Mouse (Mus musculus): ENCODE measurements around the gene Ppp1r1a. TPM values are rescaled to one million over a fixed set of nuclear protein-coding genes. Genes with fewer than 3 reads are reported as not detected.
A peak's percentile ranks its signal among the peaks of the same experiment; 100 is the strongest.

Ppp1r1a gene
- polyA plus RNA-seq, 1 experiment from 2014 or later, result 148 TPM

DNA sequence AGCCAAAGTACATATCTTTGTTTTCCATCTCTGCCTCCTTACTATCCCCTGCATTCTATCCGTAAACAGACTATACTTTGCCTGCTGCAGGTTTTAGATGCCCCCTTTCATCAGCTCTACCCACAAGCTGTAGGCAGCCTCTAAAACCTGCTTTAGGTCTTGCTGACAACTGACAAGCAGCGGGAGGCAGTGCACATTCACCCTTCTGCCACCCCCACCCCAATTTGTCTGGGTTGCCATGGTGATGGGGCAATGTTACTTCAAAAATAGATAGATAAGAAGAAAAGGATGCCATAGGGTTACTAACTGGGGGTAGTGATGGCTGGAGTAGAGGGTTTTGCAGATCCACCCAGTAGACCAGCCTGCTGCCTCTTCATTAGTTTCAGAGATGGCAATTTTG is 53.3 kb downstream of the Ppp1r1a start:
- no peak overlapping the region for H3K9ac ChIP-seq

DNA sequence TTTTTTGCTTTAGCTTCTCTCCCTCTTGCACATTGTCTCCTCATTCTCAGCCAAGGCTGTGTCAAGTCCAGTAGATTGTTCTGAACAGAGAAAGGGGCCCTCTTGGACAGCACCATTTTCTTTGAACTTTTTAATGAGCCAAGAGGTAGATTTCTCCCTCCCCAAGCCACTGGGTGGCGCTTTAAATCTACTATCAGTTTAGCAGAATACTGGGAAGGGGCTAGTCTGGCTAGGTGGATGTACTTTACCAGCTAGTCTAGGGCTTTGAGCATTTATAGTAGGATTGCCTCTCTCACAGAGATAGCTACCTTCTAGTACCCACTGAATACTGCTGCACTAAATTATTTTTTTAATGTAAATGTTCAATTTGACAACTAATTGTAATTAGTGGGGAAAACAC is 55.3 kb downstream of the Ppp1r1a start:
- no peak overlapping the region for H3K9ac ChIP-seq
- no peaks in the 10 kb centered on the region for H3K27me3 ChIP-seq
- H3K9me3 ChIP-seq, result no peaks in the 10 kb centered on the region
- WGBS, result 0% methylated on average over 1 of the region's 1 CpGs
- peaks cover 12% of the 10 kb centered on the region for H3K4me1 ChIP-seq (replicated peaks)
- H3K4me2 ChIP-seq, result no peak overlapping the region
- H3K36me3 ChIP-seq, result no peaks in the 10 kb centered on the region
- H3K27ac ChIP-seq (replicated peaks), result no peak overlapping the region
- no peak overlapping the region for H3K4me3 ChIP-seq
- ATAC-seq (ENCODE audit: low FRiP score, low read depth), result peak; percentile 63; the same call in 1 of the 2 replicates

More for the DNA sequence above, 53.3 kb downstream of the Ppp1r1a start:
- Histone ChIP-seq H3K4me2 (no peak overlapping the region), H3K9me3 (no peaks in the 10 kb centered on the region), H3K4me1 (replicated peaks) (peaks cover 12% of the 10 kb centered on the region), H3K27me3 (no peaks in the 10 kb centered on the region), H3K4me3 (no peak overlapping the region), H3K27ac (replicated peaks) (no peak overlapping the region), H3K36me3 (no peaks in the 10 kb centered on the region)
- 33% methylated on average over 2 of the region's 2 CpGs for WGBS
- no peak for ATAC-seq (ENCODE audit: low FRiP score, low read depth)

Other genes starting within 250 kb of the Ppp1r1a start
- gene Gpr84, start 227.4 kb downstream of the Ppp1r1a start, polyA plus RNA-seq (2015; fragmentation: Nextera tagmentation; extraction: Ambion mirVana), result 0.41 and 0.44 TPM in 2 replicates
- 22.6 and 26.6 TPM in 2 replicates for gene Zfp385a, start 197.9 kb downstream of the Ppp1r1a start, polyA plus RNA-seq (2015; fragmentation: Nextera tagmentation; extraction: Ambion mirVana)
- 7.4 and 7.9 TPM in 2 replicates for gene Itga5, start 171.2 kb downstream of the Ppp1r1a start, polyA plus RNA-seq (2015; fragmentation: Nextera tagmentation; extraction: Ambion mirVana)
- gene Gtsf1, start 107.5 kb downstream of the Ppp1r1a start, polyA plus RNA-seq (2015; fragmentation: Nextera tagmentation; extraction: Ambion mirVana), result not detected in 2 replicates
- gene Gtsf2, start 89.5 kb downstream of the Ppp1r1a start, polyA plus RNA-seq (2015; fragmentation: Nextera tagmentation; extraction: Ambion mirVana), result 0.30 and 0.64 TPM in 2 replicates
- gene Nckap1l, start 84.2 kb downstream of the Ppp1r1a start, polyA plus RNA-seq (2015; fragmentation: Nextera tagmentation; extraction: Ambion mirVana), result 1.9 and 2.0 TPM in 2 replicates
- gene Pde1b, start 35.0 kb downstream of the Ppp1r1a start, polyA plus RNA-seq (2015; fragmentation: Nextera tagmentation; extraction: Ambion mirVana), result 79.4 and 94.9 TPM in 2 replicates
- not detected in 2 replicates for gene Glycam1, start 27.1 kb upstream of the Ppp1r1a start, polyA plus RNA-seq (2015; fragmentation: Nextera tagmentation; extraction: Ambion mirVana)
- not detected in 2 replicates for gene Mucl1, start 217.5 kb upstream of the Ppp1r1a start, polyA plus RNA-seq (2015; fragmentation: Nextera tagmentation; extraction: Ambion mirVana)

Measured in hindbrain, embryonic 15.5 days (tissue).